Mouse (Mus musculus) cerebellum, adult 11 months (tissue): ENCODE measurements at regions not wholly inside any gene's neighbourhood (a gene's known extent, or its start where the extent isn't known, plus 50 kb on each side); places are given as distances from the start of the nearest gene placed in this dataset.

ENCODE experiments used
- DNase-seq: peaks from one replicate; pipeline ENCODE4 v3.0.0; 2022

GRCm38 (mm10) chrX:51913247-51913646, 59.3 kb downstream of the 1700080O16Rik start:
- peak; percentile 34 for DNase-seq

- DNase-seq: no peak
Observed at GRCm38 (mm10) chrX:51911566-51911965, 61.0 kb downstream of the 1700080O16Rik start.

- DNase-seq: no peak
Observed at GRCm38 (mm10) chrX:51910576-51910975, 62.0 kb downstream of the 1700080O16Rik start.

DNA sequence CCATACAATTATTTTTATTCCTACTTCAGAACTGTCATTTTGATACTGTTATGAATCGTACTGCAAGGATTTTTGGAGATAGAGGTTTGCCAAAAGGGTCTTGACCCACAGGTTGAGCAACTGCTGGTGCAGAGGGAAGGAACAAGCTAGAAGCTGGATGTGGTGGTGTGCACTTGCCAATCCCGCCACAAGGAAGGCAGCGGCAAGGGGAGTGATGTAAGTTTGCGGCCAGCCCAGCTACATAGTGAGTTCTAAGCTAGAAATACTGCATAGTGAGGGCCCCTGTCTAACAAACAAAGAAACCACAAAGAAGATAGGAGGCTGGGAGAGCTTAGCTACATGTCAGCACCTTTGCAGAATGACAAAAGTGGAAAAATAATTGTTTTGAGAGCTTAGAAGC, 74.1 kb downstream of the 1700080O16Rik start:
- no peak for DNase-seq

DNA sequence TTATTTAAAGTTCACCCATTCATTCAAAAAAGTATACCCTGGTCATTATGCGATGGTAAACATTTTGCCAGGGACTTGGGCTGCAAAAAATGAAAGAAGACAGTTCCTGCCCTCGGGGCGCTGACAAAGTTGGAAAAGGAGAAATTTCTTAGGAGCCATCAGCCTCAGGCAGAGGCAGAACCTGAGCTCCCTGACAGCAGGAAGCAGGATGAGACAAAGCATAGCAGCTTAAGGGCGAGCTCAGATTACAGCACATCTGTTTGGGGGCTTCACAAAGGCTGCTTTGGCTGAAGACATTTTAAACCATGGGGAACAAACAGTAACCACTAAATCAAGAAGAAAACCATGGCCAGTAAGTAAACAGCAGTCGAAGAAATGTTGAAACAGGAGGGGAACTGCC, 75.5 kb downstream of the 1700080O16Rik start:
- DNase-seq: no peak

DNA sequence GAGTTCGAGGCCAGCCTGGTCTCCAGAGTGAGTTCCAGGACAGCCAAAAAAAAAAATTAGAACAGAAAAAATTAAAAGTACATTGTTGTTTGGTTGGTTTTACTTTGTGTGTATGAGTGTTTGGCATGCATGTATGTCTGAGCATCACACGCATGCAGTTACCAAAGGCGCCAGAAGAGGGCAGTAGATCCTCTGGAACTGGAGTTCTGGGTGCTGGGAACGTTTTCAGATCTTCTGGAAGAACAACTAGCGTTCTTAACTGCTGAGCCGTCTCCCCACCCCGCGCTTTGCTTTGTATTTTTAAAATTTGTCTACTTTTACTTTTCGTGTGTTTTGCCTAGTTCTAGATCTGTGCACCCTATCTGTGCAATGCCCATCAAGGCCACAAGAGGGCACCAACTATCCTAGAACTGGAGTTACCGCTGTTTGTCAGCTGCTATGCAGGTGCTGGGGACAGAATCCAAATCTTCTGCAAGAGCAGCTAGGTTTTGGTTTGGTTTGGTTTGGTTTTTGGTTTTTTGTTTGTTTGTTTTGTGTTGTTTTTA, 76.9 kb downstream of the 1700080O16Rik start:
- DNase-seq: no peak

DNA sequence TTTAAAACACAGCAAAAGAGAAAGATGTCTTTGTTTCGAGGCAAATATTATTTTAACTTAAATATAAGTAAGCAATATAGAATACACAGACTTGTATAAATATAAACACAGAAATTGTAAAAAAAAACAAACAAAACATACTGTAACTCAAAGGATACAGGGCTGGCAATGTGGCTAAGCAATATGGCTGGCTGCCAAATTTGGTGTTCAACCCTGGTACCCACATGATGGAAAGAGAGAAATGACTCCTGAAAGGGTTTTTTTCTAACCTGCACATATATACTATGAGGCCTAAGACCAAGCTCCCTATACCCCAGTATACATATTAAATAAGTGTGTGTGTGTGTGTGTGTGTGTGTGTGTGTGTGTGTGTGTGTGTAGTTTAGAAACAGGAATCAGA, 79.9 kb downstream of the 1700080O16Rik start:
- DNase-seq: no peak

GRCm38 (mm10) chrX:51886129-51886528, 85.1 kb upstream of the Usp26 start:
- DNase-seq: no peak
